Mouse (Mus musculus) limb, embryonic 15.5 days (tissue): ENCODE measurements around the gene Mrpl17. TPM values are rescaled to one million over a fixed set of nuclear protein-coding genes. Genes with fewer than 3 reads are reported as not detected.

Experiments used
- ATAC-seq: fragments of 200-750 bp; cut with Nextera tagmentation; 2 replicates; pipeline ENCODE4 v1.8.0; 2017; ENCODE audit warnings: low read depth, moderate TSS enrichment; ENCODE audit not compliant: insufficient number of reproducible peaks, low FRiP score, low TSS enrichment
- H3K27ac ChIP-seq: fragments of 300-500 bp; sonication (generic); 2 replicates; pipeline ENCODE4 v1.5.1; 2015; ENCODE audit warnings: moderate library complexity, mild to moderate bottlenecking, inconsistent platforms
- H3K27me3 ChIP-seq: fragments of 300-500 bp; sonication (generic); 2 replicates; pipeline ENCODE4 v1.6.1; 2015; ENCODE audit warnings: inconsistent platforms
- H3K36me3 ChIP-seq: fragments of 300-500 bp; sonication (generic); 2 replicates; pipeline ENCODE4 v1.6.1; 2015; ENCODE audit warnings: inconsistent platforms
- H3K4me1 ChIP-seq: fragments of 300-500 bp; sonication (generic); 2 replicates; pipeline ENCODE4 v1.6.1; 2015; ENCODE audit warnings: inconsistent platforms
- H3K4me2 ChIP-seq: fragments of 300-500 bp; sonication (generic); 2 replicates; pipeline ENCODE4 v1.6.1; 2015; ENCODE audit warnings: mild to moderate bottlenecking, inconsistent platforms
- H3K4me3 ChIP-seq: fragments of 300-500 bp; sonication (generic); 2 replicates; pipeline ENCODE4 v1.5.1; 2015; ENCODE audit warnings: mild to moderate bottlenecking, inconsistent platforms
- H3K9ac ChIP-seq: fragments of 300-500 bp; sonication (generic); 2 replicates; pipeline ENCODE4 v1.6.1; 2015; ENCODE audit warnings: inconsistent platforms
- H3K9me3 ChIP-seq: fragments of 300-500 bp; sonication (generic); 2 replicates; pipeline ENCODE4 v1.6.1; 2016; ENCODE audit warnings: inconsistent platforms
- WGBS: fragments of 180-500 bp; shearing (Covaris S2); methylation state at CpG from one replicate; pipeline ENCODE4 v1.1.7; 2015; 5-methylcytosine and 5-hydroxymethylcytosine counted together
- polyA plus RNA-seq: library from polyadenylated mRNA; unstranded; fragments of >200 nt; fragmentation: Nextera tagmentation; extraction: Ambion mirVana; gene quantifications from 2 replicates; pipeline ENCODE4 v1.2.1, GENCODE M21; 2015

The Mrpl17 gene
- polyA plus RNA-seq, 1 experiment from 2014 or later: 329 TPM

- Histone ChIP-seq H3K27ac (no peak overlapping the region), H3K4me2 (no peak overlapping the region), H3K27me3 (no peaks in the 10 kb centered on the region), H3K36me3 (peaks cover 26% of the 10 kb centered on the region), H3K4me3 (no peak overlapping the region), H3K4me1 (peaks cover 5% of the 10 kb centered on the region), H3K9me3 (no peaks in the 10 kb centered on the region), H3K9ac (no peak overlapping the region)
- 82% methylated on average over 5 of the region's 5 CpGs for WGBS
- no peak for ATAC-seq
These were observed 4.8 kb downstream of the Mrpl17 start for GRCm38 (mm10) chr7:105806125-105806524.

DNA sequence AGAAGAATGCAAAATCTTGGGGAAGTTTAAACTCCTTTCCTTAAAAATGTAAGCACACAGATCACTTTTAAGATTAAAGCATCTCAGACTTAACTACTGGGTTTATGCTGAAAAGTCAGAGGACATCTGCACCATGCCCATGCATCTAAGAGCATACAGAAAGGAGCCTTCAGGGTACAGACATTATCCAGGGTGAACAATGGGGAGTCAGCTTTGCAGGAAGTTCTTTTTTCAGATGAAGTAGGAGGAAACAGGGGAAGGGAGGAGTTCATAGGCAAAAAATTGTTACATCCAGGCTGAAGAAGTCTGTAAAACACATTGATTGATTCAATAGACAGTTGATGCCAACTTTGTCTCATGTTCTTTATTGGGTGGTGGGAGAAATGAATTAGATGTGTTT lies 7.5 kb downstream of the Mrpl17 start:
- Histone ChIP-seq H3K9me3 (no peaks in the 10 kb centered on the region), H3K27me3 (no peaks in the 10 kb centered on the region), H3K4me1 (no peaks in the 10 kb centered on the region; the same call in 1 of the 2 replicates), H3K9ac (no peak overlapping the region), H3K27ac (no peak overlapping the region), H3K36me3 (peaks cover 12% of the 10 kb centered on the region), H3K4me3 (no peak overlapping the region), H3K4me2 (no peak overlapping the region)
- no peak for ATAC-seq

GRCm38 (mm10) chr7:105802771-105803170 lies 8.1 kb downstream of the Mrpl17 start:
- no peak for ATAC-seq
- H3K9ac ChIP-seq: no peak overlapping the region
- no peaks in the 10 kb centered on the region; the same call in 1 of the 2 replicates for H3K4me1 ChIP-seq
- H3K27ac ChIP-seq: no peak overlapping the region
- no peak overlapping the region for H3K4me2 ChIP-seq
- WGBS: 44% methylated on average over 1 of the region's 1 CpGs
- H3K4me3 ChIP-seq: no peak overlapping the region
- H3K36me3 ChIP-seq: 0 out of 2 replicates have a peak, but pooled peaks cover 6% of the 10 kb centered on the region
- no peaks in the 10 kb centered on the region for H3K9me3 ChIP-seq
- no peaks in the 10 kb centered on the region for H3K27me3 ChIP-seq

DNA sequence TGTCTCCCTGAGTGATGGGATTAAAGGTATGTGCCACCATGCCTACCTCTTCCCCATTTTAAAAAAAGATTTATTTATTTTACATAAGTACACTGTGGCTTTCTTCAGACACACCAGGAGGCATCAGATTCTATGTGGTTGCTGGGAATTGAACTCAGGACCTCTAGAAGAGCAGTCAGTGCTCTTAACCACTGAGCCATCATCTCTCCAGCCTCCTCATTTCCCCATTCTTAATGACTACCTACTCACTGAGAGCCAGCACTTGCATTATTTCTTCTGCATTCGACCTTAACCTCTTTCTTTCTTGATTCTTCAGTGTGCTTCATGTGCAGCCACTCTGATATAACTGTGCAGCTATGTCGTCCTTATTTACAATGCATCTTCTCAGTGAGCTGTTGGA lies 8.6 kb downstream of the Mrpl17 start:
- no peak overlapping the region for H3K9ac ChIP-seq
- no peaks in the 10 kb centered on the region for H3K27me3 ChIP-seq
- 0 out of 2 replicates have a peak, but pooled peaks cover under 1% of the 10 kb centered on the region for H3K36me3 ChIP-seq
- H3K27ac ChIP-seq: no peak overlapping the region
- no peaks in the 10 kb centered on the region for H3K9me3 ChIP-seq
- H3K4me3 ChIP-seq: no peak overlapping the region
- no peak for ATAC-seq
- H3K4me1 ChIP-seq: no peaks in the 10 kb centered on the region; the same call in 1 of the 2 replicates
- whole genome bisulfite sequencing: 45% methylated on average over 2 of the region's 2 CpGs
- no peak overlapping the region for H3K4me2 ChIP-seq

DNA sequence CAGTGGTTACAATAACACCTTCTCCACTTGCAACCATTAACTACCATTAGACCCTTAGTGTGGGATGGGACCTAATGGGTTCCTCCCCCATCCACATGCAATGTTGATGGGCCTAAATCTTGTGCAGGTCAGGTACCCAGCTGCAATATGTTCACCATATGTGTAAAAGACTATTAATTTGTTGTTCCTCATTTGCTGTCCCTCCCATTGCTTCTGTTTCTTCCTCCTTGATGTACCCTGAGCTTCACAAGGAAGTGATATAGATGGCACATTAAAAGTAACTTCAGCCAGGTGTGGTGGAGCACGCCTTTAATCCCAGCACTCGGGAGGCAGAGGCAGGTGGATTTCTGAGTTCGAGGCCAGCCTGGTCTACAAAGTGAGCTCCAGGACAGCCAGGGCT lies 13.9 kb downstream of the Mrpl17 start:
- Histone ChIP-seq H3K27me3 (no peaks in the 10 kb centered on the region), H3K4me2 (no peak overlapping the region), H3K36me3 (no peaks in the 10 kb centered on the region), H3K9ac (no peak overlapping the region), H3K4me1 (no peaks in the 10 kb centered on the region; the same call in 1 of the 2 replicates), H3K4me3 (no peak overlapping the region), H3K9me3 (no peaks in the 10 kb centered on the region), H3K27ac (no peak overlapping the region)
- WGBS: 91% methylated on average over 3 of the region's 3 CpGs
- no peak for ATAC-seq

GRCm38 (mm10) chr7:105795759-105796366 lies 15.0 kb downstream of the Mrpl17 start:
- Histone ChIP-seq H3K4me1 (no peaks in the 10 kb centered on the region), H3K36me3 (no peaks in the 10 kb centered on the region), H3K9me3 (no peaks in the 10 kb centered on the region), H3K27me3 (no peaks in the 10 kb centered on the region), H3K4me2 (no peak overlapping the region), H3K9ac (no peak overlapping the region), H3K27ac (no peak overlapping the region), H3K4me3 (no peak overlapping the region)
- ATAC-seq: no peak
- 24% methylated on average over 7 of the region's 7 CpGs for WGBS

- Histone ChIP-seq H3K4me2 (no peak overlapping the region), H3K27me3 (no peaks in the 10 kb centered on the region), H3K9me3 (no peaks in the 10 kb centered on the region), H3K4me3 (no peak overlapping the region), H3K36me3 (no peaks in the 10 kb centered on the region), H3K4me1 (no peaks in the 10 kb centered on the region), H3K27ac (0 out of 2 replicates have a peak overlapping the region, but pooled peaks have one; percentile 7), H3K9ac (no peak overlapping the region)
- WGBS: 70% methylated on average over 7 of the region's 7 CpGs
- no peak for ATAC-seq
These were observed 17.2 kb downstream of the Mrpl17 start for GRCm38 (mm10) chr7:105793701-105794100.

DNA sequence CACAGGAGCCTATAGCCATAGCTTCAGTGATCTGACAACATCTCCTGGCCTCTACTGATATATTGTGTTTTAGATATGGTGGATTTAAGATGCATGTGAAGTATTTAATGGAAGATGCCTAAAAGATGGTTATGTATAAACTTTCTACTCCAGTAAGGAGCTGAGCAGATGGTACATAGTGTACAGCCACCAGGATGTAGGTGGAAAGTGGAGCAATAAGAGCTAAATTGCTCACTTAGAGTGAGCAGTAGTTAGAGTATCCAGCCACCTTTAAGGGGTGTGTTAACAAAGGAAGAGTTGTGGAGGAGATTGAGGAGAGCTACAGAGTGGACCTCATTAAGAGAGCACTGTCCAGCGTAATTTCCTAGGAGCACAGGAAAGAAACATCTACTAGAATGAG lies 19.8 kb downstream of the Mrpl17 start:
- Histone ChIP-seq H3K4me1 (peaks cover 9% of the 10 kb centered on the region), H3K9ac (no peak overlapping the region), H3K27ac (no peak overlapping the region), H3K9me3 (no peaks in the 10 kb centered on the region), H3K4me2 (no peak overlapping the region), H3K36me3 (no peaks in the 10 kb centered on the region), H3K27me3 (no peaks in the 10 kb centered on the region), H3K4me3 (no peak overlapping the region)
- no peak for ATAC-seq
- 87% methylated on average over 1 of the region's 1 CpGs for WGBS

DNA sequence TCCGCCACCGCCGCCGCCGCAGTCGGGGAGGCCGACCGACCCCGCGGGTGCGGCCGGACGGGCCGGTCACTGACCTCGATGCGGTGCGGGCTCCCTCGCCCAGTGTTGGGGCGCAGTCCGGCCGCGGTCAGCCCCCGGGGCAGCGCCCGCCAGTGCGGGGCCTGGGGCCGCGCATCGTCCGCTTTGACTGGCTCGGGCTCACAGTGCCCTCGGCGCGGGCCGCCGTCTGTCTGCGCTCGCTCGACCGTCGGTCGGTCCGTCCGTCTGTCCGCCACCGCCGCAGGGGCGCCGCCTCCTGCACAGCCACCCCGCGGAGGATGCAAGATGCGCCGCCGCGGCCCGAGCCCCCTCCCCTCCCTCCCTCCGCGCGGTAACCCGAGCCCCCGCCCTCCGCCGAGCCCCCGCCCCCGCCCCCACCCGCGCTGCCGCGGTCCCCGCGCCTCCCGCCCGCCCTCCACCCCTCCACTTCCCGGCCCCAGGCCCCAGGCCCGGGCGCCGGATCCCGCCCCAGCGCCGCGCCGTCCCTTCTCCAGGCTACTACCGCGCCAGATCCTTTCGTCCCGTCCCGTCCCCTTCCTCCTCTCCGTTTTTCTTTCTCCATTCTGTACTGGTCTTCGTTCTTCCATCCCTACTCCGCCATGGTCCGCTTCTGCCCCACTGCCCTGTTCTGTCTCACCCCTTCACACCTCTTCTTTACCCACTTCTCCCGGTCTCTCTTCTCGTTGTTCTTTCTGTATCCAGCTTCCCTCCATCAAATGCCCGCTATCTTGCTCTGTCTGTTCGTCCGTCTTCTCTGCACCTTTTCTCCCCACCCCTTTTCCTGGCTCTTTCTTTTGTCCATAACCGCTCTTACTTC lies 23.4 kb downstream of the Mrpl17 start, which contains the start of gene Dchs1:
TSS of gene Dchs1 (minus strand) at position 370 of the 856 bp plus-strand sequence.
- peak; percentile 70 for ATAC-seq
- Histone ChIP-seq H3K4me3 (peak within 1 kb of the TSS; percentile 93), H3K27me3 (no peaks in the 10 kb centered on the region), H3K9ac (peak within 1 kb of the TSS; percentile 92), H3K9me3 (no peaks in the 10 kb centered on the region), H3K36me3 (0 out of 2 replicates have a peak, but pooled peaks cover 5% of the 10 kb centered on the region), H3K4me1 (peaks cover 41% of the 10 kb centered on the region), H3K4me2 (peak within 1 kb of the TSS; percentile 67), H3K27ac (peak within 1 kb of the TSS; percentile 93)
- under 1% methylated on average over 68 of the region's 97 CpGs for WGBS

GRCm38 (mm10) chr7:105786506-105787284 lies 24.2 kb downstream of the Mrpl17 start:
- H3K4me1 ChIP-seq: peaks cover 41% of the 10 kb centered on the region
- H3K9ac ChIP-seq: peak overlapping the region; percentile 92
- 5% methylated on average over 13 of the region's 20 CpGs for WGBS
- H3K27ac ChIP-seq: peak overlapping the region; percentile 93
- ATAC-seq: peak; percentile 41; the same call in 1 of the 2 replicates
- no peaks in the 10 kb centered on the region for H3K9me3 ChIP-seq
- H3K4me3 ChIP-seq: peak overlapping the region; percentile 93
- peak overlapping the region; percentile 67 for H3K4me2 ChIP-seq
- no peaks in the 10 kb centered on the region for H3K27me3 ChIP-seq
- H3K36me3 ChIP-seq: peaks cover 7% of the 10 kb centered on the region

- Histone ChIP-seq H3K4me3 (no peak overlapping the region), H3K4me2 (peak overlapping the region; percentile 27), H3K4me1 (peaks cover 42% of the 10 kb centered on the region), H3K27me3 (no peaks in the 10 kb centered on the region), H3K36me3 (peaks cover 24% of the 10 kb centered on the region), H3K9ac (no peak overlapping the region), H3K27ac (peak overlapping the region; percentile 27; the same call in 1 of the 2 replicates), H3K9me3 (no peaks in the 10 kb centered on the region)
- ATAC-seq: no peak
- 31% methylated on average over 4 of the region's 4 CpGs for WGBS
These were observed 26.3 kb downstream of the Mrpl17 start for GRCm38 (mm10) chr7:105784556-105784955.
